Mouse (Mus musculus) urinary bladder, postnatal 25 days (tissue): ENCODE measurements around the gene Ankdd1b.

ENCODE experiments used
- DNase-seq: peaks from one replicate; pipeline ENCODE4 v3.0.0; 2022; ENCODE audit warnings: low spot score

Gene Ankdd1b

DNA sequence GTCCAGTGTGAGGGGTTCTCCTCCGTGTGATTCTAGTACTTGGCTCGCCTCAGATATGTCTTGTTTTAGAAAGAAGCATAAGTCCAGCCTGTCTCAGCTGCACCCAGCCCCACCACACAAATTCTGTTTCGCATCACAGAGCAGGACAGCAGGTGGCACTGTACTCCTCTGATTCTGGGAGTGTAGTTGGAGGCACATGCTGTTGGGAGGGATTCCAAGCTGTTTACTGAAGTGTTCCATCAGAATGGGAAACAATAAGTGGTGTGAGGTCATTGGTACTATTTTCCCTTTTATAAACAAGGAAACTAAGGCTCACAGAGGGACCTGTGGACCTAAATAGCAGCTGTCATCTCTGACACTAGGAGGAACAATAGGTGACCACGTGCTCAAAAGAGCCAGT is 64.0 kb downstream of the Ankdd1b start:
- DNase-seq, result no peak

DNA sequence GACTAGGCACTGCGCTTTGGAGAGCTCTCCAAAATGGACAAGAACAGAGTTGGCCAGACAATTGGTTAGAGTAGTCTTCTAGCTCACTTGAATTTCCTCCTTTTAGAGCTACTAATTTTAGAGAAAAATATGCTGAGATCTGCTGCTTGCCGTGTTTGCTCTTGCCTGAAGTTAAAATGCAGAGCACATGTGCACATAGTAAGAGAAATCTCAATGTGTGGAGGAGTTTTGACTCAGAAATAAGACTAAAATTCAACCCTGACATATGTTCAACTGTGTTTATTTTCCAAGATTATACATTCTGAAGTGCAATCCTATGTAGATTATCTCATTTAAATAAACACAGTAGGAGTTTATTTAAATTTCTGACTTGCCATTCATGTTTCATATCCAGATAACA is 65.5 kb downstream of the Ankdd1b start:
- DNase-seq, result no peak

DNA sequence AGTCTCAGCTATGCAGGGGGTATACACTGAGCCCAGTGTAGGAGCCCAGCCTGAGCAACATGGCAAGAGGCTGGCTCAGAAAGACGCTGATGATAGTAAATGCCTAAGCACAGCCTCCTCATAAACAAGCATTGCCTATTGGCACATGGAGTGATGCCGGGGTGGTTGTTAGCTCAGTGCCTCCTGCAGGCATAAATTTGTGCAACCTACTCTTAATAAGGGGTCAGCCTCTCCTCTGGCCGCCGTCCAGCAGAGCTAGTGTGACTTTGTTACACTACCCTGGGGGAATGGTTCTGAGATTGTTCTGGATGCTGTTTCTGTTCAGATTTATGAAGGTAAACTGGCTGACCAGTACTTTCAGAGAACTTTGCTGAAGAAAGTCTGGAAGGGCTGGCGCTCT is 69.7 kb downstream of the Ankdd1b start:
- DNase-seq, result no peak

DNA sequence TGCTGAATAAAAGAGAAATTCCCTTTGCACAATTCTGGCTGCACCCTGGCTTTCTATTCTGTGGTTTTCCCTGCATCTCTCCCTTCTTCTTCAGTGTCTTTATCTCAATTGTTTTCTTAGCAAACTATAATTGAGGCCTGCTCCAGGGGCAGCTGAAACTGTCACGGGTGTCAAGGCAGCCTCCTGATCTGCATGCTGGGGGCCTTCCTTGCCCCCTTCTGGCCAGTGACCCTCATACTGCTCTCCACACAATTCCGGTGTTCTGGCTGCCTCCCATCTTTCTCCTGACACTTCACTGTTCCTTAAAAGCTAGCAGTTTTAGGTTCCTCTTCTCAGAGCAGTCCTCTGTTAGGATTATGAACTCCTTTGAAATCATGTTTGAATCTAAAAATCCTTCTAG is 81.7 kb downstream of the Ankdd1b start:
- no peak for DNase-seq

DNA sequence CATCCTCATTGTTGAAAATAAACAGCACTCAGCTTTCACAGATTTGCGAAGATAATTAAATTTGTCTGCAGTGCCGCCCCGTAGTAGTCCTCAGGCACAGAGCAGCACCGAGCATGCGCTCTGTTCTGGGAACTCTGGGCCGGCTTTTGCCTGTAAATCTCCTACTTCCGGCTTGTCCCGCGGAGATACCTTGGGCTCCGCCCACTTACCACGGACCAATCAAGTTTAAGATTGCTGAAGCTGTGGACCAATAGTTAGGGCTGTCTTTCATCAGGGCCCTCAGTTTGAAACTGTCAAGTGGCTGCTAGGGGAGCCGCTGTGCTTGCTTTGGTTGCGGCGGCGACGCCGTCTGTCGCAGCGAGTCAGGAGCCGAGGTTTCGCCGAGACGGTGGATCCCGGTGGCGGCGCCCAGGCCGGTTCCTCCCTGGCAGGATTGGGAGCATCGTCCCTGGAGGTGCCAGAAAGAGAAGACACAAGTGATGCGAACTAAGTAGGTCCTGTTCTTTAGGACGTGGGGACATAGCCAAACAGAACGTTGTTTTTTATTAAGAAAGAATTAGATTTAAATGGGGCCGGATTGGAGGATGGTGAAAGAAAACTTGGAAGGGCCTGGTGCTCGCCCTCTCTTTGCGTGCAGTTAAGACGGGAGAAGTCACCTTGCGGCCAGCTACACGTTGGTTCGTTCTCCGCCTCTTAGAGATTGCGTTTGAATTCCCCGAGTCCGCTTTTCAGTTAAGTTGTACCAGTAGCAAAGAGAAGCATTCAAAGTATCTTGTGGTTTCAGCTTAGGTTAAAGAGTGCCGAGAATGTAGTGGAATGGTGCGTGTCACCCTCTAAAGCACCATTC is 82.7 kb downstream of the Ankdd1b start, which contains the start of gene Poc5:
TSS of gene Poc5 (plus strand) at position 253 of the 847 bp plus-strand sequence.
- DNase-seq, result peak; percentile 98

DNA sequence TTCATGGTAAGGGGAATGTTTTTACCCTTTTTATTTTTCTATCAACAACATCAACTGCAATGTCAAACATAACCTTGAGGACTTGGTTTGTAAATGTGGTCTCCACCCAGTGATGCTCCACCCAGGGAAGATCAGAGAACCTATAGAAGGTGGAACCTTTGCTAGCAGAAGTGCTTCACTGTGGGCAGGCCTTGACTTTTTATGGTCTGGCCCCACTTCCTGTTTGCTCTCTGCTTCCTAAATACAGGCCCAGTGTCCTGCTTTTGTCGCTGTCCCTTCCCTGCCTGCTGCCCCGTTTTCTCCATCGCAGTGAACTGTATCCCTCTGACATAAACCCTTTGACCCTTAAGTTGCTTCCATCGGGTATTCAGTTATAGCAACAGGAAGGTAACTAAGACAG is 93.1 kb downstream of the Ankdd1b start:
- DNase-seq, result no peak

DNA sequence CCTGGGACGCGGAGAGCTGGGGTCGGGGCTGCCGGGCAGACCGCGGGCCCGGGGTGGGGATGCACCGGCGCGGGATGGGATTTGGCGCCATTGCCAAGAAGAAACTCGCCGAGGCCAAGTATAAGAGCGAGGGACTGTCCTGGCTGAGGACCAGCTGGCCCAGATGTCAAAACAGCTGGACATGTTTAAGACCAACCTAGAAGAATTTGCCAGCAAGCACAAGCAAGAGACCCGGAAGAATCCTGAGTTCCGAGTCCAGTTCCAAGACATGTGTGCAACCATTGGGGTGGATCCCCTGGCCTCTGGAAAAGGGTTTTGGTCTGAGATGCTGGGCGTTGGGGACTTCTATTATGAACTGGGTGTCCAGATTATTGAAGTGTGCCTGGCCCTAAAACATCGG is 94.1 kb downstream of the Ankdd1b start:
- no peak for DNase-seq

DNA sequence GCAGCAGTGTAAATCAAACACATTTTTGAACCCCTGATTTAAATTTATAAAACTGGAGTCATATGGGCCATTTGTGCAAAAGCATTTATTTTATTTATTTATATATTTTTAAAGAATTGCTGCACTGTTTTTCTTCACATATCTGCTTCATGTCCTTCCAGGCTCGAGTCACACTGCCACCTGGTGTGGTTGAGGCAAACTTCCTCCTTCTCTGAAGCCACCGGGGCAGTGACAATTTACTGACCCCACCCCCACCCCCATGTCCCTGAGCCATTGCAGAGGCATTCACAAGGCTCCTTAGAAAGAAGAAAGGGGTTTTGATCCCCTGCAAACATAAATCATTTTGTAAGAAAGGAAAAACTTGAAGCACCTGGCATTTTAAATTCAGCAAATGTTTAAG is 95.5 kb downstream of the Ankdd1b start:
- no peak for DNase-seq
